Mouse (Mus musculus): ENCODE data around the gene Notch1. TPM values are rescaled to one million over a fixed set of nuclear protein-coding genes. Genes with fewer than 3 reads are reported as not detected.
A peak's percentile ranks its signal among the peaks of the same experiment; 100 is the strongest.

Notch1 gene
- total RNA-seq, 2 experiments from 2014 or later: 22.3 to 37.6 TPM

DNA sequence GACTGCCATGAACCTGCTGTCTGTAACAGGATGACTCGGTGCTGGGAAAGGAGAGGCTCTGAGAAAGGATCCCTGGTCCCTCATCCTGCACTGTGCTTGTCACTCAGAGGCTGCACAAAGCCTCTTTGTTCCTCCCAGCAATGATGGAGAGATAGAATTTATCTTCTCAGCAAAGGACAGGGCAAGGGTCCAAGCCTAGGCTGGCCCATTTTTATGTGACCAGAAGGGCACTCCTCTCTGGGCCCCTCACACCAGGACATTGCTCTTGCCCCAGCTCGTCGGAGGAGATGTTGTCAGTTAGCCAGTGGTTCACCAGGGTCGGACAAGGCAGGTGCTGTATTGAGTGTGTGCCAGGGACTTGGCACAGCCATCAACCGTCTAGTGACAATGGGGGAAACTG is 16.8 kb upstream of the Notch1 start:
- no peak for ATAC-seq (ENCODE audit: poor library complexity, severe bottlenecking)

GRCm38 (mm10) chr2:26531829-26532228 is 15.4 kb upstream of the Notch1 start:
- no peak for ATAC-seq (ENCODE audit: poor library complexity, severe bottlenecking)

GRCm38 (mm10) chr2:26529881-26530280 is 13.4 kb upstream of the Notch1 start:
- no peak for ATAC-seq (ENCODE audit: poor library complexity, severe bottlenecking)

DNA sequence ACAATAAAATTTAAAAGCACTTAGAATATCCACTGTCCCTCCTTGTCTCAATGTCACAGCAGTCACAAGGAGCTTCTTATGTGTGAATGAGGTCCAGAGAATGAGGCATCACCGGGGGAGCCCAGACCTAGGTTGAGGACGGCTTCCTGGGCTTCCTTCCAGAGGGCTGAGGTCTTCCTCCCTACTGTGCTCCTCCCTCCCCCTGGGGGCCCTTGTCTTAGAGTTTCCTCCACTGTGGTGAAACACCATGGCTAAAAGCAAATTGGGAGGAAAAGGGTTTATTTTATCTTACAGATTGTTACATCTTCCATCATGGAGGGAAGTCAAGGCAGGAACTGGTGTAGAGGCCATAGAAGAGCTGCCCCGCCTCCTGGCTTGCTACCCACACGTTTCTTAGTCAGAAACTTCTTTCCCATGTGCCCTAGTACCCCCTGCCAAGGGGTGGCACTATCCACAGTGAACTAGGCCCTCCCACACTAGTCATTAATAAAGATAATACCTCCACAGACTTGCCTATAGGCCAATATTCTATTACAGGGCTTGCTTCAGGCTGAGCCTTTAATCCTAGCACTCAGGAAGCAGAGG is 12.8 kb upstream of the Notch1 start:
- ATAC-seq (ENCODE audit: poor library complexity, severe bottlenecking): no peak

GRCm38 (mm10) chr2:26526443-26527257 is 10.2 kb upstream of the Notch1 start:
- ATAC-seq (ENCODE audit: poor library complexity, severe bottlenecking): no peak

GRCm38 (mm10) chr2:26525355-26526018 is 9.0 kb upstream of the Notch1 start:
- no peak for ATAC-seq (ENCODE audit: poor library complexity, severe bottlenecking)

DNA sequence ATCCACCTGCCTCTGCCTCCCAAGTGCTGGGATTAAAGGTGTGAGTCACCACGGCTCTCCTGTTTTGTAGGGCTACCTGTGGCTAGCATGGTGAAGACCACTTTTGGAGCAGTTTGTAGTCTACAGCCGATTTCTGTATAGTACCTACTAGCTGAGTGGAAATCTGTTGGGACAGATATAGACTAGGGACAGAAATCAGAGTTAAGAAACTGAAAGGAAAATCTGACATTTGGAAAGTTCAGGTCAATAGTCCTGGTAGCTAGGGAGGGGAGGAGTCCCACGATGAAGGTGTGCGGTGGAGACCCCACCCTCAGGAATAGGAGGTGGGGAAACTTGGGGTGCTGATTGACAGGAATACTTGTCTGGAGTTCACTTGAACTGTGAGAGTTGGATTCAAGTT is 5.9 kb upstream of the Notch1 start:
- no peak for ATAC-seq (ENCODE audit: poor library complexity, severe bottlenecking)

DNA sequence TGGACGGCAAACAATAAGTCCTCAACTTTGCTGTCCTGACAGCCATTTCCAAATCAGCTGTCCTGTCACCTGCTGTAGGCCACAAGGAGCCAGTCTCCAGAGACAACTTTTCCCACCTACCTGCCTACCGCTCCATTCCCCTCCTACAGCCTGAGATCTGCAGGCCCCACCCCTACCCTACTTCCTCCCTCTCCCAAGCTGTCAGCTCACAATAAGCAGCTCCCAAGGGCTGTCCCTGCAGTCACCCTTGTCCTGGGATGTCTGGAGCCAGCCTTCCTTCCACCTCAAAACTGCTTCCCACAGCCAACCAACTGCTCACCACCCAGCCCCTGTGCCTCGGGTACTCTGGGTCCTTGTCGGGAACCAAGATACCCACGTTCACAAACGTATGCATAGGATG is 3.3 kb upstream of the Notch1 start:
- no peak for ATAC-seq (ENCODE audit: poor library complexity, severe bottlenecking)

- no peak for ATAC-seq (ENCODE audit: poor library complexity, severe bottlenecking)
Measured at GRCm38 (mm10) chr2:26516987-26517386, 524 bp upstream of the Notch1 start.

DNA sequence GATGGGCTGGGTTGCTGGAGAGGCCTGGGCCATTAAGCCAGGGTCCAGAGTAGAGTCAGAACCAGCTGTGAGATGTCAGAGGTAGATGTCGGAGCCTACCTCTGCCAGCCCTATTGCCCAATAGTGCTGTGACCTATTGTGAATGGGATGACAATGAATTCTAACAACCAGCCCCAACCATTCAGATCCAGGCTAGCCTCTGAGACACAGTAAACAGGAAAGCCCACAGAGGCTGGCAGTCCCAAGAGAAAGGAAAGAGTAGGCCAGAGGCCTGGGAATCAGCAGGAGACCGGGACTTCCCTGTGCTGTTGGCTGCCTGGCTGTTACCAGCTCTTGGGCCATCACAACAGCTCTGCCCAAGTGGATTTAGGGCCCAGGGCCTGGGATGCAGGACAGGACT is 1.1 kb downstream of the Notch1 start:
- ATAC-seq (ENCODE audit: poor library complexity, severe bottlenecking): no peak

- peak; percentile 52 for ATAC-seq (ENCODE audit: poor library complexity, severe bottlenecking)
Measured at GRCm38 (mm10) chr2:26513105-26513745, 3.2 kb downstream of the Notch1 start.

GRCm38 (mm10) chr2:26508661-26509060 is 7.8 kb downstream of the Notch1 start:
- no peak for ATAC-seq (ENCODE audit: poor library complexity, severe bottlenecking)

DNA sequence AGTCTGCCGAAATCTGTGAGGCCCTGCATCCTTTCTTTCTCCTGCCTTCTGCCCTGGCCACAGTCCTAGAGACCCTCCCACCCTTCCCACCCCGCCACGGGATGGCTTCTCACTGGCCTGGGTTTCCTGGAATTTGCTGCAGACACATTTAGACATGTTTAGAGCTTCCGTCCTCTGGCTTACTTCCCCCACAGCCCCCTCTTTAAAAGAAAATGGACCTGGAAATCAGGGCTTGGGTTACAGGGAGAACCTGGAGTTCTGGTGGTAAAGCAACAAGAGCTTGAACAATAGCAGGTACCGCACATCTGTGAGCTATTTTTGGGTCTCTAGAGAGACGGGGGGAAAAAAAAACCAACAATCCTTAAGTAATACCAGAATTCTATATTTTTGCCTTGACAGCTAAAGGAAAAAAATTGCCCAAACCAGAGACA is 8.5 kb downstream of the Notch1 start:
- ATAC-seq (ENCODE audit: poor library complexity, severe bottlenecking): no peak

DNA sequence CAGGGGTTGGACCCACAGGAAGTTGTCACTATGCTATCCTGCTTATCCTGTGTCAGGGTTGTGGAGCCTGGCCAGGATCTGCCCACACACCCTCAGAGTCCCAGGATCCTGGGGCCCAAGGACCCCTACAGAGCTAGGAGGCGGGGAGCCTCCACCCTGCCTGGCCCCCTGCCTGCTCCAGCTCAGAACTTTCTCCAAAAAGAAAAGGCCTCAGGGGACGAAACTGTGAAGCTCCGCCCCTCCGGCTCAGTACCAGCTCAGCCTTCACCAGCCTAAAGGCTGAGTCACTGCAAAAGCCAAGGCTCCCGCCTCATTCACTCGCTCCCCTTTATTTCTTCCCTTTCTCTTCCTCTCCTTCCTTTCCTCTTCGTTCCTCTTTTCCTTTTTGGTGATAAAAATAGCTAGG is 9.0 kb downstream of the Notch1 start:
- peak; percentile 48 for ATAC-seq (ENCODE audit: poor library complexity, severe bottlenecking)

- no peak for ATAC-seq (ENCODE audit: poor library complexity, severe bottlenecking)
Measured at GRCm38 (mm10) chr2:26506746-26507280, 9.7 kb downstream of the Notch1 start.

DNA sequence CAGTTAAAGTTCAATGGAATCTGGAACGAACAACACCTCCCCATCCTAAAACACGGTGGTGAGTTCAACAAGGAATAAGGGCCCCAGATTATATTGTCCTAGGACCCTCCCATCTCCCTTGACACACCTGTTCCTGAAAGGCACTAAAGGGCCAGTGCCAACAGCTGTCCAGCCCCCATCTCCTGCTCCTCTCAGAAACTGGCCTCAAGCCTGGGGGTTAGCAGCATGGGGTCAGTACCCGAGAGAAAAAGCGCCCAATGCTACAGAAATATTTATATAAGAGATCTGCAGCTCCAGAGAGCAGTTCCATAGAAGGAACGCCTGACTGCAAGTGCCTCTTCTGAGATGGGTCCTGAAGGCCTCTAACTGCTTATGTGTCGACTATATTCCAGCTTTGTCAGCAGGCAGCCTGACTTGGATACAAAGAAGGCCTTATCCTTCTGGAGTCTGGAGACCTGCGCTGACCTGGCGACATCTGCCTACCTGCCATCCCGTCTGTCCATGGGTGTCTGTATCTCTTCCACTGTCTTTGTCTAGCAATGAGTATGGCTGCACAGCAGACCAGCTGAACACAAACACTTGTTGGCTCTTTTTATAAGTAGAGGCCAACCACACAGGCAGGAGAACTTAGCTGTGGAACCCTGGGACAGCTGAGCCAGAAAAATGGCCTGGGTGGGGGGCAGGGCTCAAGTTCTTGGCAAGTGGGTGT is 11.5 kb downstream of the Notch1 start:
- ATAC-seq (ENCODE audit: poor library complexity, severe bottlenecking): no peak

GRCm38 (mm10) chr2:26503661-26504575 is 12.5 kb downstream of the Notch1 start:
- peak; percentile 81 for ATAC-seq (ENCODE audit: poor library complexity, severe bottlenecking)

- ATAC-seq (ENCODE audit: poor library complexity, severe bottlenecking): peak; percentile 15
Measured at GRCm38 (mm10) chr2:26502863-26503631, 13.4 kb downstream of the Notch1 start.

Data from megakaryocyte, adult 5-6 weeks (primary cell).